Mouse (Mus musculus): ENCODE results near the gene Hist1h2bq.
A peak's percentile ranks its signal among the peaks of the same experiment; 100 is the strongest.
"Not testable (repeated sequence)": the region's sequence is repeated elsewhere in the genome, so short reads cannot be mapped to it uniquely, and the experiment has no call there.

The Hist1h2bq gene

GRCm38 (mm10) chr13:21810073-21810472, at the start of gene Hist1h2bq, which contains the start of gene Hist1h2ao:
Gene Hist1h2bq (minus strand): TSS chr13:21810197.
Gene Hist1h2ao (plus strand): TSS chr13:21810465.
- not testable (repeated sequence) for DNase-seq

GRCm38 (mm10) chr13:21855698-21856162, 45.7 kb upstream of the Hist1h2bq start:
- peak; percentile 68 for DNase-seq

- DNase-seq: peak; percentile 86
Observed at GRCm38 (mm10) chr13:21855146-21855545, 45.1 kb upstream of the Hist1h2bq start.

- DNase-seq: no peak
Observed at GRCm38 (mm10) chr13:21852215-21852945, 42.4 kb upstream of the Hist1h2bq start.

GRCm38 (mm10) chr13:21850696-21851095, 40.7 kb upstream of the Hist1h2bq start:
- not testable (repeated sequence) for DNase-seq

GRCm38 (mm10) chr13:21847883-21848282, 37.9 kb upstream of the Hist1h2bq start:
- no peak for DNase-seq

- DNase-seq: not testable (repeated sequence)
Observed at GRCm38 (mm10) chr13:21846356-21846755, 36.4 kb upstream of the Hist1h2bq start.

- not testable (repeated sequence) for DNase-seq
Observed at GRCm38 (mm10) chr13:21840508-21840907, 30.5 kb upstream of the Hist1h2bq start.

GRCm38 (mm10) chr13:21833461-21833860, 23.5 kb upstream of the Hist1h2bq start, which contains the start of the genes Hist1h2ap and Hist1h2br:
Gene Hist1h2ap (minus strand): TSS chr13:21833507.
Gene Hist1h2br (plus strand): TSS chr13:21833743.
- DNase-seq: not testable (repeated sequence)

GRCm38 (mm10) chr13:21831418-21832394, 21.7 kb upstream of the Hist1h2bq start, which contains the start of gene Hist1h4n:
Gene Hist1h4n (minus strand): TSS chr13:21832196.
- DNase-seq: peak; percentile 37

GRCm38 (mm10) chr13:21830344-21830743, 20.3 kb upstream of the Hist1h2bq start:
- DNase-seq: no peak

GRCm38 (mm10) chr13:21828511-21828910, 18.5 kb upstream of the Hist1h2bq start:
- no peak for DNase-seq

GRCm38 (mm10) chr13:21820082-21820890, 10.3 kb upstream of the Hist1h2bq start:
- DNase-seq: not testable (repeated sequence)

- DNase-seq: not testable (repeated sequence)
Observed at GRCm38 (mm10) chr13:21812092-21812491, 2.1 kb upstream of the Hist1h2bq start.

GRCm38 (mm10) chr13:21811539-21811938, 1.5 kb upstream of the Hist1h2bq start, which contains the start of gene Hist1h4m:
Gene Hist1h4m (plus strand): TSS chr13:21811746.
- DNase-seq: peak; percentile 26

GRCm38 (mm10) chr13:21811074-21811473, 1.1 kb upstream of the Hist1h2bq start:
- not testable (repeated sequence) for DNase-seq

- not testable (repeated sequence) for DNase-seq
Observed at GRCm38 (mm10) chr13:21803058-21803457, 6.9 kb downstream of the Hist1h2bq start.

- DNase-seq: not testable (repeated sequence)
Observed at GRCm38 (mm10) chr13:21797163-21797562, 12.8 kb downstream of the Hist1h2bq start.

GRCm38 (mm10) chr13:21795584-21795983, 14.4 kb downstream of the Hist1h2bq start:
- DNase-seq: no peak

- no peak for DNase-seq
Observed at GRCm38 (mm10) chr13:21790601-21791283, 19.3 kb downstream of the Hist1h2bq start.

- no peak for DNase-seq
Observed at GRCm38 (mm10) chr13:21789925-21790324, 20.1 kb downstream of the Hist1h2bq start.
